Mouse (Mus musculus) bone marrow, adult 2 months (tissue): ENCODE measurements around the gene Rbm3. TPM values are rescaled to one million over a fixed set of nuclear protein-coding genes. Genes with fewer than 3 reads are reported as not detected.

ENCODE experiments used
- H3K27ac ChIP-seq: fragments of 200-500 bp; 2 replicates; pipeline ENCODE4 v1.5.1; 2012; ENCODE audit warnings: low read depth, mild to moderate bottlenecking, control low read depth, inconsistent platforms, low read length; ENCODE audit not compliant: control insufficient read depth, poor library complexity, insufficient read depth
- H3K4me1 ChIP-seq: fragments of 200-500 bp; 2 replicates; pipeline ENCODE4 v1.6.1; 2011; ENCODE audit warnings: low read length; ENCODE audit not compliant: control insufficient read depth, insufficient read depth
- H3K4me3 ChIP-seq: fragments of 200-500 bp; replicated peaks from 2 replicates; pipeline ENCODE3; 2011; ENCODE audit warnings: mild to moderate bottlenecking, low read depth, low read length, control low read depth; ENCODE audit not compliant: control insufficient read depth
- CTCF ChIP-seq: fragments of 200-500 bp; IDR thresholded peaks from 2 replicates; pipeline ENCODE4 v1.5.1; 2011; ENCODE audit warnings: low read length, control low read depth; ENCODE audit not compliant: control insufficient read depth, insufficient read depth
- POLR2A ChIP-seq: fragments of 200-500 bp; IDR thresholded peaks from 2 replicates; pipeline ENCODE4 v1.6.1; 2011; ENCODE audit warnings: low read depth, mild to moderate bottlenecking, control low read depth, low read length, borderline replicate concordance; ENCODE audit not compliant: control insufficient read depth
- WGBS: fragments of 180-500 bp; shearing (Covaris S2); methylation state at CpG from one replicate; pipeline ENCODE4 v1.1.7; 2018; 5-methylcytosine and 5-hydroxymethylcytosine counted together
- polyA plus RNA-seq: library from polyadenylated mRNA; stranded (reverse); fragments of >200 nt; gene quantifications from 2 replicates; pipeline ENCODE4 v1.2.4, GENCODE M21; 2011; ENCODE audit warnings: low replicate concordance; ENCODE audit not compliant: missing spikeins, insufficient read depth, insufficient read length

Rbm3 gene
- 301 and 341 TPM in 2 replicates for polyA plus RNA-seq

GRCm38 (mm10) chrX:8145153-8145991 lies at the start of gene Rbm3:
TSS of gene Rbm3 (minus strand) at chrX:8145880.
- 16% methylated on average over 62 of the region's 65 CpGs for WGBS

GRCm38 (mm10) chrX:8193419-8193723 lies 47.7 kb upstream of the Rbm3 start, which contains the start of gene Ebp:
TSS of gene Ebp (minus strand) at chrX:8193512.
- Histone ChIP-seq H3K4me1 (no peaks in the 10 kb centered on the region; the same call in 1 of the 2 replicates), H3K27ac (peak within 1 kb of the TSS; percentile 67), H3K4me3 (peak within 1 kb of the TSS; percentile 91)
- TF ChIP-seq CTCF (no peak), POLR2A (no peak)
- 15% methylated on average over 10 of the region's 10 CpGs for WGBS

More at GRCm38 (mm10) chrX:8145153-8145991, at the start of gene Rbm3:
- no peak for TF ChIP-seq CTCF
- TF ChIP-seq POLR2A = peak; percentile 58; the same call in 1 of the 2 replicates
- no peaks in the 10 kb centered on the region for H3K4me1 ChIP-seq
- H3K27ac ChIP-seq = peak within 1 kb of the TSS; percentile 97
- peak within 1 kb of the TSS; percentile 94 for H3K4me3 ChIP-seq

GRCm38 (mm10) chrX:8192640-8193418 lies 47.1 kb upstream of the Rbm3 start:
- TF ChIP-seq POLR2A = peak; percentile 80; the same call in 1 of the 2 replicates
- no peak for TF ChIP-seq CTCF
- peak overlapping the region; percentile 91 for H3K4me3 ChIP-seq
- 12% methylated on average over 38 of the region's 38 CpGs for WGBS
- H3K4me1 ChIP-seq = no peaks in the 10 kb centered on the region; the same call in 1 of the 2 replicates
- H3K27ac ChIP-seq = peak overlapping the region; percentile 67

GRCm38 (mm10) chrX:8192126-8192639 lies 46.5 kb upstream of the Rbm3 start:
- Histone ChIP-seq H3K27ac (peak overlapping the region; percentile 67; the same call in 1 of the 2 replicates), H3K4me3 (peak overlapping the region; percentile 91), H3K4me1 (no peaks in the 10 kb centered on the region; the same call in 1 of the 2 replicates)
- 12% methylated on average over 13 of the region's 13 CpGs for WGBS
- TF ChIP-seq CTCF (no peak), POLR2A (no peak)

GRCm38 (mm10) chrX:8182871-8183540 lies 37.3 kb upstream of the Rbm3 start:
- no peak overlapping the region for H3K27ac ChIP-seq
- H3K4me3 ChIP-seq = no peak overlapping the region
- no peaks in the 10 kb centered on the region for H3K4me1 ChIP-seq
- TF ChIP-seq CTCF (no peak), POLR2A (no peak)
- WGBS = 40% methylated on average over 7 of the region's 7 CpGs

GRCm38 (mm10) chrX:8179646-8180045 lies 34.0 kb upstream of the Rbm3 start:
- Histone ChIP-seq H3K4me3 (no peak overlapping the region), H3K4me1 (no peaks in the 10 kb centered on the region; the same call in 1 of the 2 replicates), H3K27ac (no peak overlapping the region)
- WGBS = 65% methylated on average over 5 of the region's 5 CpGs
- TF ChIP-seq CTCF = no peak
- TF ChIP-seq POLR2A = no peak

GRCm38 (mm10) chrX:8178871-8179270 lies 33.2 kb upstream of the Rbm3 start:
- TF ChIP-seq POLR2A (no peak), CTCF (no peak)
- H3K4me1 ChIP-seq = no peaks in the 10 kb centered on the region; the same call in 1 of the 2 replicates
- no peak overlapping the region for H3K27ac ChIP-seq
- 89% methylated on average over 2 of the region's 2 CpGs for WGBS
- no peak overlapping the region for H3K4me3 ChIP-seq
